Mouse (Mus musculus) embryonic facial prominence, embryonic 13.5 days (tissue): ENCODE results near the gene Myo1h. TPM values are rescaled to one million over a fixed set of nuclear protein-coding genes. Genes with fewer than 3 reads are reported as not detected.

Source experiments
- ATAC-seq: fragments of 200-750 bp; cut with Nextera tagmentation; 2 replicates; pipeline ENCODE4 v1.8.0; 2017; ENCODE audit warnings: low read depth; ENCODE audit not compliant: insufficient number of reproducible peaks, insufficient read depth, low FRiP score, low TSS enrichment
- H3K27ac ChIP-seq: fragments of 300-500 bp; sonication (generic); 2 replicates; pipeline ENCODE4 v1.5.1; 2015; ENCODE audit warnings: moderate library complexity, mild to moderate bottlenecking, inconsistent platforms
- H3K27me3 ChIP-seq: fragments of 300-500 bp; sonication (generic); 2 replicates; pipeline ENCODE4 v1.6.1; 2015; ENCODE audit warnings: mild to moderate bottlenecking, inconsistent platforms
- H3K36me3 ChIP-seq: fragments of 300-500 bp; sonication (generic); 2 replicates; pipeline ENCODE4 v1.6.1; 2015; ENCODE audit warnings: mild to moderate bottlenecking, inconsistent platforms
- H3K4me1 ChIP-seq: fragments of 300-500 bp; sonication (generic); 2 replicates; pipeline ENCODE4 v1.6.1; 2015; ENCODE audit warnings: inconsistent platforms
- H3K4me2 ChIP-seq: fragments of 300-500 bp; sonication (generic); 2 replicates; pipeline ENCODE4 v1.6.1; 2015; ENCODE audit warnings: moderate library complexity, mild to moderate bottlenecking, inconsistent platforms
- H3K4me3 ChIP-seq: fragments of 300-500 bp; sonication (generic); 2 replicates; pipeline ENCODE4 v1.5.1; 2015; ENCODE audit warnings: mild to moderate bottlenecking, inconsistent platforms
- H3K9ac ChIP-seq: fragments of 300-500 bp; sonication (generic); 2 replicates; pipeline ENCODE4 v1.6.1; 2015; ENCODE audit warnings: mild to moderate bottlenecking, inconsistent platforms
- H3K9me3 ChIP-seq: fragments of 300-500 bp; sonication (generic); 2 replicates; pipeline ENCODE4 v1.6.1; 2016; ENCODE audit warnings: inconsistent platforms
- WGBS: fragments of 180-500 bp; shearing (Covaris S2); methylation state at CpG from one replicate; pipeline ENCODE4 v1.1.7; 2015; ENCODE audit warnings: mixed read lengths; 5-methylcytosine and 5-hydroxymethylcytosine counted together
- polyA plus RNA-seq: library from polyadenylated mRNA; unstranded; fragments of >200 nt; fragmentation: Nextera tagmentation; extraction: Ambion mirVana; gene quantifications from 2 replicates; pipeline ENCODE4 v1.2.1, GENCODE M21; 2015

Gene Myo1h
- polyA plus RNA-seq, 1 experiment from 2014 or later, result 1.5 TPM

- Histone ChIP-seq H3K4me1 (peaks cover 75% of the 10 kb centered on the region), H3K4me3 (peak overlapping the region; percentile 90), H3K4me2 (peak overlapping the region; percentile 90), H3K9ac (peak overlapping the region; percentile 95), H3K9me3 (no peaks in the 10 kb centered on the region), H3K27me3 (no peaks in the 10 kb centered on the region), H3K36me3 (peaks cover 23% of the 10 kb centered on the region), H3K27ac (peak overlapping the region; percentile 66)
- 35% methylated on average over 10 of the region's 10 CpGs for WGBS
- no peak for ATAC-seq
Measured at GRCm38 (mm10) chr5:114378177-114378920, 89.4 kb downstream of the Myo1h start.

- H3K4me2 ChIP-seq, result peak overlapping the region; percentile 90
- peak overlapping the region; percentile 95 for H3K9ac ChIP-seq
- no peak for ATAC-seq
- no peaks in the 10 kb centered on the region for H3K27me3 ChIP-seq
- H3K36me3 ChIP-seq, result peaks cover 17% of the 10 kb centered on the region
- no peaks in the 10 kb centered on the region for H3K9me3 ChIP-seq
- H3K27ac ChIP-seq, result peak overlapping the region; percentile 66
- peaks cover 69% of the 10 kb centered on the region for H3K4me1 ChIP-seq
- WGBS, result 20% methylated on average over 6 of the region's 6 CpGs
- peak overlapping the region; percentile 90 for H3K4me3 ChIP-seq
Measured at GRCm38 (mm10) chr5:114378936-114379335, 90.0 kb downstream of the Myo1h start.

GRCm38 (mm10) chr5:114379763-114380162, 90.8 kb downstream of the Myo1h start:
- H3K4me3 ChIP-seq, result peak overlapping the region; percentile 90
- peaks cover 61% of the 10 kb centered on the region for H3K4me1 ChIP-seq
- H3K9ac ChIP-seq, result peak overlapping the region; percentile 95
- H3K36me3 ChIP-seq, result peaks cover 15% of the 10 kb centered on the region
- H3K9me3 ChIP-seq, result no peaks in the 10 kb centered on the region
- no peaks in the 10 kb centered on the region for H3K27me3 ChIP-seq
- H3K4me2 ChIP-seq, result peak overlapping the region; percentile 90
- under 1% methylated on average over 20 of the region's 20 CpGs for WGBS
- peak; percentile 27; the same call in 1 of the 2 replicates for ATAC-seq
- peak overlapping the region; percentile 92 for H3K27ac ChIP-seq

DNA sequence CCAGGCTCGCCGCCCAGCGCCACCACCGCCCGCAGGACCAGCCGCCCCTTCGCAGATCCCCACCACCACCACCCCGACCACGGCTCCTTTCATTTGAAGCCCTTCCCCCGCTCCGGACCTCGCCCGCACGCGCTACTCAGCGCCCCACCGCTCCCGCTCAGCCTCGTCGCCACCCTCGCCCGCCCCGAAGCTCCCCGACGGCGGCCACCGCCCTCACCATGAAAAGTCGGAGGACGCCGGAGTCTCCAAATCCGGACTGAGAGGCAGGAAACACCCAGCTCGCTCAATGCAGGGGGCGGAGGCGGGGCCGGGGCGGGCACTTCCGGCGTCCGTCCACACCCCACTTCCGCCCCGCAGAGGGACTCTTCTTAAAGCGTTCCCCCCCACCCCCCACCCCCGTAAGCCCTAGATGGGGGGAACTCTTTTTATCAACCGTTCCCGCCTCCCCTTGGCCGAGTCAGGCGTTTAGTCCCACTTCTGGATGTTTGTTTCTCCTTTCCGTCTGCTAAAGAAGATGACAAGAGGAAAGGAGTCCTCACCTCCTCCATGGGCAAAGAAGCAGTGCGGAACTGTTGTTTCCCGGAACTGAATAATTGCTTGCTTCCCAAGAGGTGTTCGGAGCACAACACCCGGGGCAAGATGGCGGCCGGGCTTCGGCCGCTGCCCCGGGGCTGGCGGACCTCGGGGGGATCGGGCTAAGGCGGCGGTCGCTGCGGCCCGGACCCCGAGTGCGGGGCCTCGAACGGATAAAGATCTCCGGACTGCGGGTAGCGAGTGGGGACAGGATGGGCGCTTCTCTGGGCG, 91.4 kb downstream of the Myo1h start, which contains the start of the genes Kctd10 and Ube3b:
Gene Kctd10 (minus strand): TSS at position 300 of the 804 bp plus-strand sequence.
Gene Ube3b (plus strand): TSS at position 399 of the 804 bp plus-strand sequence.
- peak; percentile 84 for ATAC-seq
- no peaks in the 10 kb centered on the region for H3K9me3 ChIP-seq

DNA sequence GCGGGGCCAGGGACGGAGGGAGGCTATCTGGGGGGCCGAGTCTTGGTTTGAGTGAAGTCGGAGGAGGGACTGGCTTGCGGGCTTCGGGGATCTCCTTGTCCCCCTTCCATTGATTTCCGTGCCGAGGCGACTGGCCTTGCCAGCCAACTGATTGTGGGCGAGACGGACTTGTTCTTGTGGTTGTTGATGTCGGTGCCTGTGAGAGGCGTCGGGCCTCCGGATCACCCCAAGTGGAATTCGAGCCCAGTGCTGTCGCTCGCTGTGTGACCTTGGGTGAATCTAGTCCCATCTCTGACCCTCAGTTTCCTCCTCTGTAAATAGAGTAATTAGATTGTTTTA, 92.0 kb downstream of the Myo1h start:
- Histone ChIP-seq H3K9ac (peak overlapping the region; percentile 95), H3K27ac (peak overlapping the region; percentile 92), H3K9me3 (no peaks in the 10 kb centered on the region), H3K4me1 (peaks cover 51% of the 10 kb centered on the region), H3K36me3 (peaks cover 16% of the 10 kb centered on the region), H3K4me3 (peak overlapping the region; percentile 90), H3K27me3 (no peaks in the 10 kb centered on the region), H3K4me2 (peak overlapping the region; percentile 90)
- no peak for ATAC-seq
- under 1% methylated on average over 18 of the region's 18 CpGs for WGBS

More for the DNA sequence above, 91.4 kb downstream of the Myo1h start, which contains the start of the genes Kctd10 and Ube3b:
- peaks cover 57% of the 10 kb centered on the region for H3K4me1 ChIP-seq
- H3K27ac ChIP-seq, result peak within 1 kb of the TSS; percentile 92
- H3K9ac ChIP-seq, result peak within 1 kb of the TSS; percentile 95
- H3K36me3 ChIP-seq, result peaks cover 14% of the 10 kb centered on the region
- no peaks in the 10 kb centered on the region for H3K27me3 ChIP-seq
- H3K4me2 ChIP-seq, result peak within 1 kb of the TSS; percentile 90
- peak within 1 kb of the TSS; percentile 90 for H3K4me3 ChIP-seq
- 1% methylated on average over 74 of the region's 74 CpGs for WGBS

DNA sequence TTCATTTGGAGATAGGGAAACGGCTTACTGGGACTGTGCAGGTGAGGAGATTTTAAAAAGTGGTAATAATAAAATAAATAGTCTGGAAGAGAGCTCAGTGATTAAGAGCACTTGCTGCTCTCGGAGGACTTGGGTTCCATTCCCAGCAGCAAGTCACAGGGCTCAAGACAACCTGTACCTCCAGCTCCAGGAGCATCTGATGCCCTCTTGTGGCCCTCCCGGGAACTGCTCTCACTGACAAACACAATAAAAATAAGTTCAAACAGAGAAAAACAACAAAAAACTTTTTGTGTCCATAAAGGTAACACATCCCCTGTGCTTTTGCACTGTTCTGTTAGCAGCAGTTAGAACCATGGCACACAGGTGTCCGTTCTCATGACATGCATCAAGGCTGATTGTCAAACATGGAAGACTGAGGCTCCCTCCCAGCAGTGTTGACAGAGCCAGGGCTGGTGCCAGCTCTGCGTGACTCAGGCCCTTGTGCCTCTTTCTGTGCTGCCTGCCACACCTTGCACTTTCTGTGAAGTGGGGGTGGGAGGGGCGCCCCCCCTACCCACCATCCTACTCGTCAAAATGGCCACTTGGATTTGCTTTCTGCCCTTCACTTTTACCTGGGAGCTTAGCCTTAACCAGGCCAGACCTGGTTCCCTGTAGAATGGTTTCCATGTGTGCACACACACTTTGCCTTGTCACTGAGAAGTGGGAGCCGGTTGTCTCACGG, 94.4 kb downstream of the Myo1h start:
- ATAC-seq, result no peak

DNA sequence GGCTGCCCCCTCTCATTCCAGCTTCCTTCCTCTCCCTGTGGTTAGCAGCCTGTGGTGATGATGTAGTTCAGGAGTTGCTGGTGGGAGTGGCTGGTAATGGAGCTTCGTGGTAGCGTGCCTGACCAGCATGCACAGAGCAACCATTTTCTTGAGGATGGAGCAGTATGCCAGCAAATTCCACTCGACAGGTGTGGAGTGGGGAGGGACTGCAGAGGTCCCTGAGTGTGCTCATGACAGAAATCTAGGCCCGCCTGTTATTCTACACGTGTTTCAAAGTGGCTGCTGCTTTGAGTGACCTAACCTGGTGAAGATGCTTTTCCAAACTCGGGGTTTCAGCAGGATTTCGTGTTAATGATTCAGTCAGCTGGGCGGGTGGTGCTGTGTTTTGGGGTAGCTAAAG, 95.5 kb downstream of the Myo1h start:
- no peak for ATAC-seq
- Histone ChIP-seq H3K4me2 (no peak overlapping the region), H3K27me3 (no peaks in the 10 kb centered on the region), H3K9ac (no peak overlapping the region), H3K27ac (no peak overlapping the region), H3K9me3 (no peaks in the 10 kb centered on the region), H3K4me1 (peaks cover 18% of the 10 kb centered on the region), H3K36me3 (peaks cover 51% of the 10 kb centered on the region), H3K4me3 (no peak overlapping the region)
- WGBS, result 91% methylated on average over 8 of the region's 8 CpGs

More for the DNA sequence above, 94.4 kb downstream of the Myo1h start:
- Histone ChIP-seq H3K4me3 (no peak overlapping the region), H3K9me3 (no peaks in the 10 kb centered on the region), H3K27ac (no peak overlapping the region), H3K4me2 (no peak overlapping the region), H3K27me3 (no peaks in the 10 kb centered on the region), H3K36me3 (peaks cover 40% of the 10 kb centered on the region), H3K4me1 (peaks cover 29% of the 10 kb centered on the region), H3K9ac (no peak overlapping the region)
- WGBS, result 76% methylated on average over 9 of the region's 9 CpGs

DNA sequence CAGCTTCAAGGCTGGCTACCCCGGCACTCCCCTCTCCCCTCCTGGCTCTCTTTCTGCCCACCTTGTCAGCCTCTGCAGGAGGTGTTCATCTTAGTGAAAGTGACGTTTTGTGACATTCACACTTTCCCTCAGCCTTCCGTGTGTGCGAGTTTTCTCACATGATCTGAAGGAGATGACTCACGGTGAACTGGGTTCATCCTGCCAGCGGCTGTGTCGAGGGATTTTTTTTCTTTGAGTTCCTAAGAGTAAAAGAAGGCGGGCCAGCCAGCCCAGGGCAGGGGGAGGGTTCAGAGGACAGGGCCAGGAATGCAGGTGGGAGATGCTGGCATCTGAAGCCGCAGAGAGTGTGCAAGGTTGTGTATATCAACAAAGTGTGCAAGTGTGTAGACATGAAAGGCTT, 104.2 kb downstream of the Myo1h start:
- 83% methylated on average over 9 of the region's 9 CpGs for WGBS

GRCm38 (mm10) chr5:114406592-114406991, 117.6 kb downstream of the Myo1h start:
- Histone ChIP-seq H3K9ac (no peak overlapping the region), H3K27me3 (no peaks in the 10 kb centered on the region), H3K36me3 (peaks cover 100% of the 10 kb centered on the region), H3K4me3 (no peak overlapping the region), H3K9me3 (no peaks in the 10 kb centered on the region), H3K27ac (no peak overlapping the region), H3K4me1 (no peaks in the 10 kb centered on the region), H3K4me2 (no peak overlapping the region)
- ATAC-seq, result no peak
- WGBS, result 88% methylated on average over 14 of the region's 14 CpGs

More for the DNA sequence above, 104.2 kb downstream of the Myo1h start:
- no peaks in the 10 kb centered on the region for H3K9me3 ChIP-seq
- H3K4me2 ChIP-seq, result no peak overlapping the region
- no peaks in the 10 kb centered on the region for H3K4me1 ChIP-seq
- H3K27ac ChIP-seq, result no peak overlapping the region
- H3K36me3 ChIP-seq, result peaks cover 100% of the 10 kb centered on the region
- no peaks in the 10 kb centered on the region for H3K27me3 ChIP-seq
- no peak overlapping the region for H3K9ac ChIP-seq
- ATAC-seq, result no peak
- H3K4me3 ChIP-seq, result no peak overlapping the region

- Histone ChIP-seq H3K9me3 (no peaks in the 10 kb centered on the region), H3K27me3 (no peaks in the 10 kb centered on the region), H3K9ac (no peak overlapping the region), H3K4me3 (no peak overlapping the region), H3K4me1 (no peaks in the 10 kb centered on the region; the same call in 1 of the 2 replicates), H3K4me2 (no peak overlapping the region), H3K36me3 (peaks cover 100% of the 10 kb centered on the region), H3K27ac (no peak overlapping the region)
- ATAC-seq, result no peak
- WGBS, result 82% methylated on average over 10 of the region's 10 CpGs
Measured at GRCm38 (mm10) chr5:114407269-114407668, 118.3 kb downstream of the Myo1h start.

GRCm38 (mm10) chr5:114407810-114408209, 118.8 kb downstream of the Myo1h start:
- Histone ChIP-seq H3K9me3 (no peaks in the 10 kb centered on the region), H3K27ac (no peak overlapping the region), H3K36me3 (peaks cover 100% of the 10 kb centered on the region), H3K27me3 (no peaks in the 10 kb centered on the region), H3K4me3 (no peak overlapping the region), H3K4me2 (no peak overlapping the region), H3K4me1 (no peaks in the 10 kb centered on the region; the same call in 1 of the 2 replicates), H3K9ac (no peak overlapping the region)
- WGBS, result 90% methylated on average over 9 of the region's 9 CpGs
- no peak for ATAC-seq
